Mouse (Mus musculus): ENCODE measurements around the gene Ikzf1.

DNA sequence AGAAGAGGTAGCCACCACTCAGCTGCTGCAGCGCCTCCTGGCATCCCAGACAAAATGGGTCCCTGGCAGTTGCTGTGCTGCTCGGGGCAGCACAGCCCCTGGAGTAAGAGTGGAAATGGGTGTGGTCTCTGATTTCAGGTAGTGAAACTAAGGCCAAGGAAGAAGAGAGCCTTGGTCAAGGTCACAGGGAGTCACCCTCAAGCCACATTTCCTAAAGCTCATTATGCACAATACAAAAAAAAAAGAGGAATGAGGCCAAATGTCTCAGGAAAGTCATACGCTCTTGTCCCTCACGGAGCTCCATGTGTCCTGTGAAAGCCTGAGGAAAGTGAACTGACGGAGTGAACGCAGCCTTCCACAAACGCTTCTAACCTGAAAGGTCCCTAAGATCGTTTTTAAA, 96.9 kb downstream of the Ikzf1 start:
- TF ChIP-seq CTCF (IDR thresholded peaks at IDR 0.05; ENCODE audit: low read depth), result no peak
- TF ChIP-seq EP300 (optimal IDR thresholded peaks at IDR 0.05), result no peak
